Comparison of ENCODE assay signal across 22 mouse cellular contexts in the genomic region with DNA sequence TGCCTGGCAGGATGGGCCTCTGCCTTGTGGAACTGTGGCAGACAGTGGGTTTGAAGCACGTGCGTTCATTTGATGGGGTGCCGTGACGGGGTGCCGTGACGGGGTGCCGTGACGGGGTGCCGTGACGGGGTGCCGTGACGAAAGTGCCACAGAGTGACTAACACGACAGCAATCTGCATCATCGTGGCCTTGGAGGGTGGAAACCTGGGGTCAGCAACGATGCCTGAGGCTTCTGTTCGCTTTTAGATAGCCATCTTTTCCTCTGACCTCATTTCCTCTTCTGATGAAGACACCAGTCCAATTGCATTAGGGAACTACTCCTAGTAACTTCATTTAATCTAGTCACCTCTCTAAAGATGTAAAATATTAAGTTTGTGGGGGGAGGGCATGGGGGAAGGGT. TPM values are rescaled to one million over a fixed set of nuclear protein-coding genes. Genes with fewer than 3 reads are reported as not detected.
DNase-seq lines count a peak whose midpoint lies in the region; ATAC-seq lines count a peak whose summit lies in the region.
"Had no signal": no experiment of that assay in that cellular context is flagged by ENCODE, and none has a peak within 500 bp of the region (broad histone marks: within the 10 kb centered on the region; RNA-seq: fewer than 3 reads in every experiment).

No protein-coding gene starts in this region.

- no peak overlapping the region for H3K4me2 ChIP-seq in midbrain, embryonic 15.5 days
- H3K4me2 ChIP-seq: forebrain, embryonic 13.5 days; heart, embryonic 11.5 days; hindbrain, embryonic 12.5 days; hindbrain, embryonic 15.5 days had no signal

- no peaks in the 10 kb centered on the region for H3K27me3 ChIP-seq in midbrain, embryonic 15.5 days (replicated peaks)
- H3K27me3 ChIP-seq: forebrain, embryonic 13.5 days; hindbrain, embryonic 12.5 days; hindbrain, embryonic 15.5 days had no signal

- DNase-seq in CD4-positive helper T cell, adult 2 months (ENCODE audit: low read depth, low spot score) = peak; percentile 8
- DNase-seq in ovary, postnatal 10 days (ENCODE audit: low spot score) = no peak
- DNase-seq in testis, postnatal 10 days (ENCODE audit: low spot score) = no peak
- DNase-seq: adrenal gland, adult 8-10 months; adrenal gland, postnatal 25 days; cerebellum, adult 11-12 months; cerebellum, adult 8-10 months; cerebellum, postnatal 10 days; cerebellum, postnatal 36 days; gastrocnemius, postnatal 10 days; gastrocnemius, postnatal 36 days; heart, adult 11 months had no signal

- H3K9ac ChIP-seq in midbrain, embryonic 15.5 days = no peak overlapping the region
- H3K9ac ChIP-seq: forebrain, embryonic 13.5 days; hindbrain, embryonic 12.5 days; hindbrain, embryonic 15.5 days had no signal

- no peaks in the 10 kb centered on the region for H3K9me3 ChIP-seq in midbrain, embryonic 15.5 days
- H3K9me3 ChIP-seq: forebrain, embryonic 10.5 days; forebrain, embryonic 13.5 days; hindbrain, embryonic 12.5 days; hindbrain, embryonic 15.5 days had no signal

- no peak overlapping the region for H3K27ac ChIP-seq in midbrain, embryonic 15.5 days
- H3K27ac ChIP-seq: forebrain, embryonic 10.5 days; forebrain, embryonic 13.5 days; hindbrain, embryonic 12.5 days; hindbrain, embryonic 15.5 days had no signal

- H3K4me1 ChIP-seq in midbrain, embryonic 15.5 days = no peaks in the 10 kb centered on the region
- H3K4me1 ChIP-seq: forebrain, embryonic 10.5 days; forebrain, embryonic 13.5 days; hindbrain, embryonic 12.5 days; hindbrain, embryonic 15.5 days had no signal

- peak; percentile 67 for ATAC-seq in granulocyte monocyte progenitor cell, adult 5-6 weeks (replicated peaks; ENCODE audit: poor library complexity, severe bottlenecking)
- peak; percentile 34 for ATAC-seq in megakaryocyte progenitor cell, adult 5-6 weeks (replicated peaks; ENCODE audit: poor library complexity)
- ATAC-seq in midbrain, embryonic 15.5 days (replicated peaks) = no peak
- ATAC-seq: activated CD4-positive, CD25-positive, alpha-beta regulatory T cell, adult 4 months; forebrain, embryonic 13.5 days; forebrain, embryonic 16.5 days had no signal

- 92% methylated on average over 16 of the region's 16 CpGs for WGBS in midbrain, embryonic 15.5 days

- H3K4me3 ChIP-seq in midbrain, embryonic 15.5 days = no peak overlapping the region
- H3K4me3 ChIP-seq: forebrain, embryonic 10.5 days; forebrain, embryonic 13.5 days; hindbrain, embryonic 12.5 days; hindbrain, embryonic 15.5 days had no signal

- H3K36me3 ChIP-seq in midbrain, embryonic 15.5 days (replicated peaks) = no peaks in the 10 kb centered on the region
- H3K36me3 ChIP-seq: forebrain, embryonic 10.5 days; hindbrain, embryonic 12.5 days; hindbrain, embryonic 15.5 days had no signal

RNA-seq across cellular contexts. Expression of a gene that starts 31.0 kb away (rescaled TPM):
- not detected in 2 replicates for total RNA-seq in granulocyte monocyte progenitor cell, adult 5-6 weeks (2014; fragmentation: Nextera tagmentation)
- not detected in 2 replicates for total RNA-seq in granulocyte monocyte progenitor cell, adult 5-6 weeks (2017)
- 1.0 TPM in 1 of 2 replicates, not detected in the other for total RNA-seq in megakaryocyte progenitor cell, adult 5-6 weeks (2015)
- 0.33 and 0.61 TPM in 2 replicates for total RNA-seq in megakaryocyte progenitor cell, adult 5-6 weeks (2017)
- 130 TPM in 2 replicates for polyA plus RNA-seq in midbrain, embryonic 15.5 days (2015; fragmentation: Nextera tagmentation; extraction: Ambion mirVana)

RNA-seq across cellular contexts. Expression of a gene that starts 53.8 kb away (rescaled TPM):
- total RNA-seq in granulocyte monocyte progenitor cell, adult 5-6 weeks (2014; fragmentation: Nextera tagmentation) = 228 and 294 TPM in 2 replicates
- 220 and 253 TPM in 2 replicates for total RNA-seq in granulocyte monocyte progenitor cell, adult 5-6 weeks (2017)
- total RNA-seq in megakaryocyte progenitor cell, adult 5-6 weeks (2015) = 241 and 298 TPM in 2 replicates
- 245 and 254 TPM in 2 replicates for total RNA-seq in megakaryocyte progenitor cell, adult 5-6 weeks (2017)
- polyA plus RNA-seq in midbrain, embryonic 15.5 days (2015; fragmentation: Nextera tagmentation; extraction: Ambion mirVana) = 223 and 226 TPM in 2 replicates
